Comparison of ENCODE assay signal across 12 mouse cellular contexts in the genomic region with DNA sequence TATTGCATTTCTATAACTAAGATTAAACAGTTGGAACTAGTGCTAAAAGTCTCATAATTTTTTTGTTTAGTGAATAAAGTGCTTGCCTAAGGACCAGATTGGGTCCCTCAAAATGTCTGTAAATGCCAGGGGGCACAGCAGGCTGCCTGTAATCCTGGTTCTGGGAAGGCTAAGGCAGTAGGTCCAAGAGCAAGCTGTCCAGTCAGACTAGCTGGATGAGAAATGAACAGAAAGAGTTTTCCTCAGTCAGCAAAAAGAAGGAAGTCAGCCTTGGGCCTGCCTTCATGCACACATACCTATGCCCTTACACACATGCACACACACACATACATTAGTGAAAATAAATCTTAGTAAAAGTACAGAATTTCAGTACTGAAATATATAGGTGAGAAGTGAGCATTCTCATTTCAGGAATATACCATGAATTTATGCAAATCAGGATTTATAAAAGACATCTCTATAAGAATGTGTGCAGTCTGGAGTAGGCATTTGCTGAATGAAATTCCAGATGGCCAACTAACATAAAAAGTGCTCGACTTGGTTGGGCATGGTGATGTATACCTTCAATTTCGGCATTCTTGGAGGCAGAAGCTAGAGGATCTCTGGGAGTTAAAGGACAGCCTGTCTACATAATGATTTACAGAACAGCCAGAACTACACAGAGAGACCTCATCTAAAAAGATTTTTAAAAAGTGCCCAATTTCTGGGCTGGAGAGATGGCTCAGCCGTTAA. TPM values are rescaled to one million over a fixed set of nuclear protein-coding genes. Genes with fewer than 3 reads are reported as not detected.
A peak's percentile ranks its signal among the peaks of the same experiment; 100 is the strongest.
DNase-seq lines count a peak whose midpoint lies in the region; ATAC-seq lines count a peak whose summit lies in the region.
"Had no signal": no experiment of that assay in that cellular context is flagged by ENCODE, and none has a peak within 500 bp of the region (broad histone marks: within the 10 kb centered on the region; RNA-seq: fewer than 3 reads in every experiment).

No protein-coding gene starts in this region.

- H3K36me3 ChIP-seq in heart, embryonic 12.5 days: peaks cover 4% of the 10 kb centered on the region; the same call in 1 of the 2 replicates
- H3K36me3 ChIP-seq in lung, embryonic 15.5 days: 0 out of 2 replicates have a peak, but pooled peaks cover 4% of the 10 kb centered on the region

- no peak overlapping the region for H3K9ac ChIP-seq in heart, embryonic 12.5 days
- H3K9ac ChIP-seq in lung, embryonic 15.5 days: no peak overlapping the region
- H3K9ac ChIP-seq: hindbrain, embryonic 15.5 days had no signal

- H3K4me3 ChIP-seq in heart, embryonic 12.5 days: no peak overlapping the region
- no peak overlapping the region for H3K4me3 ChIP-seq in lung, embryonic 15.5 days
- H3K4me3 ChIP-seq: erythroblast, embryonic 14.5 days; gastrocnemius, adult 2 months; hindbrain, embryonic 15.5 days had no signal

- WGBS in heart, embryonic 12.5 days: 62% methylated on average over 3 of the region's 3 CpGs
- 33% methylated on average over 3 of the region's 3 CpGs for WGBS in lung, embryonic 15.5 days

- H3K9me3 ChIP-seq in heart, embryonic 12.5 days (replicated peaks): no peaks in the 10 kb centered on the region
- H3K9me3 ChIP-seq in lung, embryonic 15.5 days: no peaks in the 10 kb centered on the region
- H3K9me3 ChIP-seq: hindbrain, embryonic 15.5 days had no signal

- no peak for DNase-seq in heart, postnatal 4 days
- DNase-seq in lung, postnatal 14 days: no peak
- peak; percentile 26 for DNase-seq in embryo, embryonic 10.5 days (ENCODE audit: low spot score)
- DNase-seq in yolk sac, embryonic 10.5 days (ENCODE audit: low spot score): peak; percentile 43
- no peak for DNase-seq in liver
- DNase-seq: gastrocnemius, adult 2 months; lung, postnatal 36 days; spleen, adult 18-20 months had no signal

- peaks cover 18% of the 10 kb centered on the region for H3K4me1 ChIP-seq in heart, embryonic 12.5 days (replicated peaks)
- H3K4me1 ChIP-seq in lung, embryonic 15.5 days: peaks cover 8% of the 10 kb centered on the region
- H3K4me1 ChIP-seq: hindbrain, embryonic 15.5 days had no signal

- no peak overlapping the region for H3K4me2 ChIP-seq in heart, embryonic 12.5 days
- no peak overlapping the region for H3K4me2 ChIP-seq in lung, embryonic 15.5 days
- H3K4me2 ChIP-seq: hindbrain, embryonic 15.5 days had no signal

- no peaks in the 10 kb centered on the region for H3K27me3 ChIP-seq in heart, embryonic 12.5 days (replicated peaks)
- no peaks in the 10 kb centered on the region for H3K27me3 ChIP-seq in lung, embryonic 15.5 days
- H3K27me3 ChIP-seq: hindbrain, embryonic 15.5 days had no signal

- no peak for ATAC-seq in heart, embryonic 12.5 days (ENCODE audit: insufficient number of reproducible peaks, low FRiP score)
- no peak for ATAC-seq in lung, embryonic 15.5 days (ENCODE audit: borderline replicate concordance, extremely low read depth, low FRiP score, low TSS enrichment)

- H3K27ac ChIP-seq in heart, embryonic 12.5 days (ENCODE audit: poor library complexity, severe bottlenecking): peak overlapping the region; percentile 40; the same call in 1 of the 2 replicates
- H3K27ac ChIP-seq in lung, embryonic 15.5 days: peak overlapping the region; percentile 37
- H3K27ac ChIP-seq: gastrocnemius, adult 2 months; hindbrain, embryonic 15.5 days had no signal

RNA-seq across cellular contexts. Expression of a gene that starts 31.0 kb away (rescaled TPM):
- polyA plus RNA-seq in heart, embryonic 12.5 days (2016; fragmentation: Nextera tagmentation; extraction: Ambion mirVana): 34.3 and 38.8 TPM in 2 replicates
- 10 to 100 TPM; 74.4 to 75.9 TPM for total RNA-seq in heart, postnatal 4 days (2021)
- polyA plus RNA-seq in lung, embryonic 15.5 days (2015; fragmentation: Nextera tagmentation; extraction: Ambion mirVana): 21.5 and 23.2 TPM in 2 replicates

RNA-seq across cellular contexts. Expression of a gene that starts 41.8 kb away (rescaled TPM):
- polyA plus RNA-seq in heart, embryonic 12.5 days (2016; fragmentation: Nextera tagmentation; extraction: Ambion mirVana): 44.0 and 48.4 TPM in 2 replicates
- 10 to 100 TPM; 22.9 to 24.5 TPM for total RNA-seq in heart, postnatal 4 days (2021)
- polyA plus RNA-seq in lung, embryonic 15.5 days (2015; fragmentation: Nextera tagmentation; extraction: Ambion mirVana): 62.7 and 65.2 TPM in 2 replicates

Comparison
In these comparisons a context has a peak if more than half of its experiments do, and no peak if none do; other contexts are left out.
1. DNase-seq: peak in embryo, embryonic 10.5 days (single experiment) and yolk sac, embryonic 10.5 days (single experiment); none in heart, postnatal 4 days (single experiment), lung, postnatal 14 days (single experiment) and liver (single experiment).